Mouse (Mus musculus): ENCODE measurements around the gene Arhgap10.

GRCm38 (mm10) chr8:77379300-77379699, 138.5 kb downstream of the Arhgap10 start:
- TF ChIP-seq CTCF (IDR thresholded peaks at IDR 0.05; ENCODE audit: low read depth, low read length), result peak; percentile 43
- no peak for TF ChIP-seq POLR2A (IDR thresholded peaks at IDR 0.05; ENCODE audit: borderline replicate concordance, low read depth, low read length)
